Mouse (Mus musculus) heart, embryonic 14.5 days (tissue): ENCODE data around the gene Auts2. TPM values are rescaled to one million over a fixed set of nuclear protein-coding genes. Genes with fewer than 3 reads are reported as not detected.

ENCODE experiments used
- ATAC-seq: fragments of 200-750 bp; cut with Nextera tagmentation; 2 replicates; pipeline ENCODE4 v1.8.0; 2017; ENCODE audit warnings: low read depth, moderate TSS enrichment; ENCODE audit not compliant: insufficient number of reproducible peaks, insufficient read depth, low FRiP score
- H3K27ac ChIP-seq, 2 experiments: fragments of 200-500 bp in 1 of 2; fragments of 300-500 bp in 1 of 2; sonication (generic) in 1 of 2; replicated peaks in 1 of 2; 2 replicates each; pipeline ENCODE4 v1.5.1; 2012 to 2014; ENCODE audit warnings: low read depth in 2 of 2, low read length in 2 of 2, control low read depth in 1 of 2, mild to moderate bottlenecking in 1 of 2, mixed read lengths in 1 of 2; ENCODE audit not compliant: control insufficient read depth in 1 of 2, insufficient read depth in 1 of 2
- H3K27me3 ChIP-seq: fragments of 300-500 bp; sonication (generic); 2 replicates; pipeline ENCODE4 v1.6.1; 2014; ENCODE audit warnings: mild to moderate bottlenecking, low read length, control low read depth; ENCODE audit not compliant: control insufficient read depth, insufficient read depth
- H3K36me3 ChIP-seq: fragments of 300-500 bp; sonication (generic); 2 replicates; pipeline ENCODE4 v1.6.1; 2014; ENCODE audit warnings: mild to moderate bottlenecking, control low read depth, low read length, mixed read lengths; ENCODE audit not compliant: control insufficient read depth, insufficient read depth
- H3K4me1 ChIP-seq, 2 experiments: fragments of 200-500 bp in 1 of 2; fragments of 300-500 bp in 1 of 2; sonication (generic) in 1 of 2; 2 replicates each; pipeline ENCODE4 v1.6.1; 2012 to 2014; ENCODE audit warnings: low read length in 2 of 2, control low read depth in 1 of 2, mixed read lengths in 1 of 2; ENCODE audit not compliant: control insufficient read depth in 2 of 2, insufficient read depth in 2 of 2
- H3K4me2 ChIP-seq: fragments of 300-500 bp; sonication (generic); 2 replicates; pipeline ENCODE4 v1.6.1; 2014; ENCODE audit warnings: mild to moderate bottlenecking, low read length
- H3K4me3 ChIP-seq, 2 experiments: fragments of 200-500 bp in 1 of 2; fragments of 300-500 bp in 1 of 2; sonication (generic) in 1 of 2; 2 replicates each; pipeline ENCODE4 v1.5.1; 2012 to 2014; ENCODE audit warnings: low read length in 2 of 2, mild to moderate bottlenecking in 2 of 2, control low read depth in 1 of 2, low read depth in 1 of 2, moderate library complexity in 1 of 2; ENCODE audit not compliant: control insufficient read depth in 1 of 2, insufficient read depth in 1 of 2
- H3K9ac ChIP-seq: fragments of 300-500 bp; sonication (generic); 2 replicates; pipeline ENCODE4 v1.6.1; 2014; ENCODE audit warnings: mild to moderate bottlenecking, low read length
- H3K9me3 ChIP-seq: fragments of 300-500 bp; sonication (generic); 2 replicates; pipeline ENCODE4 v1.6.1; 2016; ENCODE audit warnings: low read length, control low read depth; ENCODE audit not compliant: control insufficient read depth
- WGBS: fragments of 180-500 bp; shearing (Covaris S2); extraction: QIAGEN DNeasy Blood & Tissue Kit; methylation state at CpG from one replicate; pipeline ENCODE4 v1.1.7; 2014; 5-methylcytosine and 5-hydroxymethylcytosine counted together
- polyA plus RNA-seq: library from polyadenylated mRNA; unstranded; fragments of >200 nt; fragmentation: Nextera tagmentation; extraction: Ambion mirVana; gene quantifications from 2 replicates; pipeline ENCODE4 v1.2.1, GENCODE M21; 2014

Auts2 gene
- polyA plus RNA-seq, 1 experiment from 2014 or later = 18.0 TPM

- Histone ChIP-seq H3K9me3 (no peaks in the 10 kb centered on the region), H3K4me2 (no peak overlapping the region), H3K36me3 (no peaks in the 10 kb centered on the region), H3K27ac (no peak overlapping the region), H3K4me3 (no peak overlapping the region), H3K9ac (no peak overlapping the region), H3K27me3 (no peaks in the 10 kb centered on the region), H3K4me1 (peaks cover 0 to 11% of the 10 kb centered on the region in 2 experiments; a peak in 3 of 4 replicates)
- no peak for ATAC-seq
- 76% methylated on average over 3 of the region's 3 CpGs for WGBS
Observed at GRCm38 (mm10) chr5:131783241-131783640, 759.9 kb downstream of the Auts2 start.

GRCm38 (mm10) chr5:131781063-131781462, 762.1 kb downstream of the Auts2 start:
- H3K4me3 ChIP-seq = no peak overlapping the region
- H3K9me3 ChIP-seq = no peaks in the 10 kb centered on the region
- no peak overlapping the region for H3K27ac ChIP-seq
- no peaks in the 10 kb centered on the region for H3K27me3 ChIP-seq
- H3K36me3 ChIP-seq = no peaks in the 10 kb centered on the region
- no peak overlapping the region for H3K9ac ChIP-seq
- WGBS = 87% methylated on average over 14 of the region's 14 CpGs
- ATAC-seq = no peak
- H3K4me2 ChIP-seq = no peak overlapping the region
- peaks cover 0 to 11% of the 10 kb centered on the region in 2 experiments; a peak in 2 of 4 replicates for H3K4me1 ChIP-seq

DNA sequence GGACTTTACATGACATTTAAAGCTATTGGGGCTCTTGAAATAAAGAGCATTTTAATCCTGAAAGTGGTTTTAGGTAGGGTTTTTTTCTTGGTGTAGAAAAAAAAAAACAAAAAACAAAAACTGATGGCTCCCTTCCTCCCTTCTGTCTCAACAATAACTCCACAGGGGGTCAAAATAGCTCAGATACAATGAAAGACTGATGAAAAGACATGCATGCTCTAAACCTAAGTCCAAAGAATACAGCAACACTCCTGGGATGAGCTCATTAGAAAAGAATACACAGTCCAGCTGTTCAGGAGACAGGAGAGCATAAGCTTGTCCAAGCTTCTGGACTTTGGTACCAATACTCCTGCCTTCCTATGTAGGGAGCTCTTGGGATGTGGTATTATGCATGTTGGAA, 764.0 kb downstream of the Auts2 start:
- Histone ChIP-seq H3K9me3 (no peaks in the 10 kb centered on the region), H3K4me3 (no peak overlapping the region), H3K9ac (no peak overlapping the region), H3K27me3 (no peaks in the 10 kb centered on the region), H3K4me2 (no peak overlapping the region), H3K27ac (no peak overlapping the region), H3K4me1 (peaks cover 2 to 11% of the 10 kb centered on the region in 2 experiments; a peak in 2 of 4 replicates), H3K36me3 (no peaks in the 10 kb centered on the region)
- ATAC-seq = no peak

DNA sequence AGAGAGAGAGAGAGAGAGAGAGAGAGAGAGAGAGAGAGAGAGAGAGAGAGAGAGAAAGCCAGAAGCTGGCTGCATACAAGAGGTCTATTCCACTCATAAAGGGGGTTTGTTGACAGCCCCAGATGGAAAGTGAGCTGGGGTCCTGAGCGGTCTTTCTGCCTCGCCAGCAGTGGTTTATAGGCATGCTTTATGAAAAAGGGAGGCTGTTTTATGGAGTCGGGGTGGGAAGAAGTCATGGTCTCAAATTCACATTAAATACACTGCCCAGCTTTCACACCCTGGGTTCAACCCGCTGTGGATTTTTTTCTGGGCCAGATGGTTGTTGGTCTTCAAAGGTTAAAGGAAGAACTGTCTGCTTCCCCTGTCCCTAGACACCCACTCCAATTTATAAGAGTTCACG, 767.5 kb downstream of the Auts2 start:
- Histone ChIP-seq H3K27me3 (no peaks in the 10 kb centered on the region), H3K4me1 (peaks cover 0 to 2% of the 10 kb centered on the region in 2 experiments; a peak in 1 of 4 replicates), H3K4me3 (no peak overlapping the region), H3K27ac (no peak overlapping the region), H3K36me3 (no peaks in the 10 kb centered on the region), H3K4me2 (no peak overlapping the region), H3K9me3 (no peaks in the 10 kb centered on the region), H3K9ac (no peak overlapping the region)
- no peak for ATAC-seq
- WGBS = 82% methylated on average over 5 of the region's 5 CpGs

- Histone ChIP-seq H3K27me3 (no peaks in the 10 kb centered on the region), H3K4me3 (no peak overlapping the region), H3K4me2 (no peak overlapping the region), H3K9ac (no peak overlapping the region), H3K36me3 (no peaks in the 10 kb centered on the region), H3K4me1 (peaks cover 0 to 2% of the 10 kb centered on the region in 2 experiments; a peak in 1 of 4 replicates), H3K9me3 (no peaks in the 10 kb centered on the region), H3K27ac (no peak overlapping the region)
- ATAC-seq = no peak
- WGBS = 67% methylated on average over 12 of the region's 12 CpGs
Observed at GRCm38 (mm10) chr5:131775222-131775621, 767.9 kb downstream of the Auts2 start.

- Histone ChIP-seq H3K4me1 (peaks cover 2 to 3% of the 10 kb centered on the region in 2 experiments; a peak in 3 of 4 replicates), H3K4me2 (no peak overlapping the region), H3K36me3 (no peaks in the 10 kb centered on the region), H3K9ac (no peak overlapping the region), H3K4me3 (no peak overlapping the region), H3K27me3 (no peaks in the 10 kb centered on the region), H3K27ac (no peak overlapping the region), H3K9me3 (no peaks in the 10 kb centered on the region)
- 87% methylated on average over 6 of the region's 6 CpGs for WGBS
- ATAC-seq = no peak
Observed at GRCm38 (mm10) chr5:131774792-131775191, 768.4 kb downstream of the Auts2 start.

- no peaks in the 10 kb centered on the region for H3K9me3 ChIP-seq
- peaks cover 10 to 13% of the 10 kb centered on the region in 2 experiments; a peak in 3 of 4 replicates for H3K4me1 ChIP-seq
- H3K36me3 ChIP-seq = no peaks in the 10 kb centered on the region
- H3K27ac ChIP-seq = no peak overlapping the region
- H3K9ac ChIP-seq = no peak overlapping the region
- no peak overlapping the region for H3K4me2 ChIP-seq
- 87% methylated on average over 1 of the region's 1 CpGs for WGBS
- no peak overlapping the region for H3K4me3 ChIP-seq
- no peaks in the 10 kb centered on the region for H3K27me3 ChIP-seq
- ATAC-seq = no peak
Observed at GRCm38 (mm10) chr5:131772616-131773015, 770.5 kb downstream of the Auts2 start.

DNA sequence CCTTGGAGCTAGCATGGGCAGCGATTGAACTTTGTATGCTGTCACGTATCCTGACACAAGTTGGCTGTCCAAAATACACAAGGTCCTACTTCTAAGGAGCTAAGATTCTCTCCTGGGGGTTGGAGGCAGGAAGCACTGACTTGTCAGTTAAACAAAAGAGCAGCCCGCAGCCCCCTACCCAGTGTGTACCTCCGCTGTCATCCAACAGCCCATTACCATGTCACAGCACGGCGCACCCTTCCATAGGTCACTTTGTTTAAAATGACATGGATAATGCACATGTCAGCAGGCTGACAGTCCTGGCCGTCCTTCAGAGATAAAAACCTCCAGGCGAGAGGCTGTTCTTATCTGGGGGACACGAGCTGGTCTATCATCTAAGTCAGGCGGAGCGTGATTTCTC, 773.9 kb downstream of the Auts2 start:
- ATAC-seq = no peak
- no peaks in the 10 kb centered on the region for H3K27me3 ChIP-seq
- peaks cover 9 to 13% of the 10 kb centered on the region in 2 experiments; a peak in 3 of 4 replicates for H3K4me1 ChIP-seq
- no peaks in the 10 kb centered on the region for H3K36me3 ChIP-seq
- H3K4me2 ChIP-seq = peak overlapping the region; percentile 44
- H3K27ac ChIP-seq = no peak overlapping the region
- WGBS = 12% methylated on average over 11 of the region's 11 CpGs
- no peak overlapping the region for H3K9ac ChIP-seq
- no peak overlapping the region for H3K4me3 ChIP-seq
- no peaks in the 10 kb centered on the region for H3K9me3 ChIP-seq
